Comparison of ENCODE assay signal across 8 mouse cellular contexts in genomic region chrX:13047631-13048345, GRCm38 (mm10). TPM values are rescaled to one million over a fixed set of nuclear protein-coding genes. Genes with fewer than 3 reads are reported as not detected.
DNase-seq lines count a peak whose midpoint lies in the region; ATAC-seq and TF ChIP-seq lines count a peak whose summit lies in the region.

No protein-coding gene starts in this region.

- no peaks in the 10 kb centered on the region for H3K36me3 ChIP-seq in testis, adult 2 months (ENCODE audit: control insufficient read depth, insufficient read depth, low read length)
- H3K36me3 ChIP-seq in forebrain, postnatal 0 days (ENCODE audit: insufficient read depth) = no peaks in the 10 kb centered on the region
- no peaks in the 10 kb centered on the region for H3K36me3 ChIP-seq in intestine, embryonic 15.5 days
- H3K36me3 ChIP-seq in limb, embryonic 11.5 days (ENCODE audit: control insufficient read depth, insufficient read depth, low read length) = no peaks in the 10 kb centered on the region
- H3K36me3 ChIP-seq in midbrain, embryonic 15.5 days (replicated peaks) = no peaks in the 10 kb centered on the region

- ATAC-seq in forebrain, postnatal 0 days = peak; percentile 89
- no peak for ATAC-seq in intestine, embryonic 15.5 days
- ATAC-seq in limb, embryonic 11.5 days (ENCODE audit: insufficient number of reproducible peaks, low FRiP score, low TSS enrichment, low read depth) = no peak
- ATAC-seq in midbrain, embryonic 15.5 days (replicated peaks) = peak; percentile 69

- 16% methylated on average over 14 of the region's 14 CpGs for WGBS in forebrain, postnatal 0 days
- WGBS in intestine, embryonic 15.5 days = 22% methylated on average over 14 of the region's 14 CpGs
- 24% methylated on average over 14 of the region's 14 CpGs for WGBS in limb, embryonic 11.5 days
- WGBS in midbrain, embryonic 15.5 days = 16% methylated on average over 14 of the region's 14 CpGs

- H3K4me1 ChIP-seq in testis, adult 2 months (ENCODE audit: control insufficient read depth, insufficient read depth, low read length) = peaks cover 5% of the 10 kb centered on the region
- H3K4me1 ChIP-seq in forebrain, postnatal 0 days (ENCODE audit: insufficient read depth) = 0 out of 2 replicates have a peak, but pooled peaks cover 3% of the 10 kb centered on the region
- H3K4me1 ChIP-seq in intestine, embryonic 15.5 days (replicated peaks) = no peaks in the 10 kb centered on the region
- H3K4me1 ChIP-seq in limb, embryonic 11.5 days (ENCODE audit: control insufficient read depth, insufficient read depth, low read length) = no peaks in the 10 kb centered on the region
- peaks cover 5% of the 10 kb centered on the region; the same call in 1 of the 2 replicates for H3K4me1 ChIP-seq in midbrain, embryonic 15.5 days

- no peaks in the 10 kb centered on the region for H3K27me3 ChIP-seq in testis, adult 2 months (ENCODE audit: control insufficient read depth, insufficient read depth, low read length)
- H3K27me3 ChIP-seq in forebrain, postnatal 0 days (ENCODE audit: insufficient read depth, low read length) = no peaks in the 10 kb centered on the region
- no peaks in the 10 kb centered on the region for H3K27me3 ChIP-seq in intestine, embryonic 15.5 days (replicated peaks)
- no peaks in the 10 kb centered on the region for H3K27me3 ChIP-seq in limb, embryonic 11.5 days (ENCODE audit: control insufficient read depth, insufficient read depth, low read length)
- no peaks in the 10 kb centered on the region for H3K27me3 ChIP-seq in midbrain, embryonic 15.5 days (replicated peaks)

- H3K27ac ChIP-seq in testis, adult 2 months (ENCODE audit: control insufficient read depth, insufficient read depth, low read depth, low read length) = peak overlapping the region; percentile 62
- H3K27ac ChIP-seq in forebrain, postnatal 0 days (ENCODE audit: low read depth, low read length) = peak overlapping the region; percentile 78
- H3K27ac ChIP-seq in intestine, embryonic 15.5 days = no peak overlapping the region
- no peak overlapping the region for H3K27ac ChIP-seq in limb, embryonic 11.5 days (replicated peaks; ENCODE audit: low read depth, low read length)
- peak overlapping the region; percentile 74 for H3K27ac ChIP-seq in midbrain, embryonic 15.5 days

- peak overlapping the region; percentile 42 for H3K4me2 ChIP-seq in forebrain, postnatal 0 days (ENCODE audit: low read depth)
- H3K4me2 ChIP-seq in intestine, embryonic 15.5 days (replicated peaks) = peak overlapping the region; percentile 41
- peak overlapping the region; percentile 18; the same call in 1 of the 2 replicates for H3K4me2 ChIP-seq in limb, embryonic 11.5 days (ENCODE audit: low read depth, severe bottlenecking)
- H3K4me2 ChIP-seq in midbrain, embryonic 15.5 days = peak overlapping the region; percentile 40

- peak overlapping the region; percentile 8; the same call in 1 of the 2 replicates for H3K4me3 ChIP-seq in testis, adult 2 months (ENCODE audit: control insufficient read depth, low read depth, low read length)
- H3K4me3 ChIP-seq in forebrain, postnatal 0 days (ENCODE audit: low read depth, low read length) = 0 out of 2 replicates have a peak overlapping the region, but pooled peaks have one; percentile 9
- H3K4me3 ChIP-seq in intestine, embryonic 15.5 days (replicated peaks) = no peak overlapping the region
- H3K4me3 ChIP-seq in limb, embryonic 11.5 days (ENCODE audit: low read depth, low read length) = no peak overlapping the region
- H3K4me3 ChIP-seq in midbrain, embryonic 15.5 days = 0 out of 2 replicates have a peak overlapping the region, but pooled peaks have one; percentile 9

- peak overlapping the region; percentile 33; the same call in 1 of the 2 replicates for H3K9ac ChIP-seq in forebrain, postnatal 0 days
- no peak overlapping the region for H3K9ac ChIP-seq in intestine, embryonic 15.5 days
- no peak overlapping the region for H3K9ac ChIP-seq in limb, embryonic 11.5 days (ENCODE audit: low read length)
- H3K9ac ChIP-seq in midbrain, embryonic 15.5 days = no peak overlapping the region

- no peaks in the 10 kb centered on the region for H3K9me3 ChIP-seq in forebrain, postnatal 0 days (ENCODE audit: low read length)
- no peaks in the 10 kb centered on the region for H3K9me3 ChIP-seq in intestine, embryonic 15.5 days
- H3K9me3 ChIP-seq in limb, embryonic 11.5 days (ENCODE audit: control insufficient read depth, low read length) = no peaks in the 10 kb centered on the region
- H3K9me3 ChIP-seq in midbrain, embryonic 15.5 days = no peaks in the 10 kb centered on the region

- no peak for DNase-seq in testis, postnatal 10 days (ENCODE audit: low spot score)
- peak; percentile 61 for DNase-seq in forebrain, postnatal 0 days
- DNase-seq in limb, embryonic 11.5 days (ENCODE audit: low spot score) = no peak
- DNase-seq in natural killer cell, adult 2 months (ENCODE audit: low spot score in 2 of 2) = no peak
- no peak for DNase-seq in c-Kit-positive CD71-positive TER-119-positive erythroid progenitor cells, embryonic 14.5 days (ENCODE audit: low spot score)

- no peak for TF ChIP-seq CTCF in testis, adult 2 months (IDR thresholded peaks at IDR 0.05; ENCODE audit: control insufficient read depth, insufficient read depth, insufficient replicate concordance, low read depth, low read length)
- TF ChIP-seq CTCF in forebrain, postnatal 0 days (IDR thresholded peaks at IDR 0.05; ENCODE audit: low read depth) = no peak

- no peak for TF ChIP-seq POLR2A in testis, adult 2 months (IDR thresholded peaks at IDR 0.05; ENCODE audit: control insufficient read depth, low read depth, low read length)

RNA-seq across cellular contexts. Expression of gene Usp9x, which starts 23.5 kb away (rescaled TPM):
- polyA plus RNA-seq in testis, adult 2 months (2012; rRNA removed) = 13.0 and 14.3 TPM in 2 replicates
- total RNA-seq in forebrain, postnatal 0 days (2014; rRNA removed) = 238 and 345 TPM in 2 replicates
- 15.1 and 25.7 TPM in 2 replicates for polyA plus RNA-seq in forebrain, postnatal 0 days (2015; fragmentation: Nextera tagmentation; extraction: Ambion mirVana)
- polyA plus RNA-seq in intestine, embryonic 15.5 days (2015; fragmentation: Nextera tagmentation; extraction: Ambion mirVana) = 21.3 and 21.5 TPM in 2 replicates
- polyA plus RNA-seq in limb, embryonic 11.5 days (2014; fragmentation: Nextera tagmentation; extraction: Ambion mirVana) = 50.8 and 57.5 TPM in 2 replicates
- 39.3 and 41.6 TPM in 2 replicates for polyA plus RNA-seq in midbrain, embryonic 15.5 days (2015; fragmentation: Nextera tagmentation; extraction: Ambion mirVana)

Comparison
In these comparisons a context has a peak if more than half of its experiments do, and no peak if none do; other contexts are left out.
1. H3K27ac ChIP-seq: peak in testis, adult 2 months (single experiment), forebrain, postnatal 0 days (single experiment) and midbrain, embryonic 15.5 days (single experiment); none in intestine, embryonic 15.5 days (single experiment) and limb, embryonic 11.5 days (single experiment).
2. H3K4me3 ChIP-seq: peak in testis, adult 2 months (single experiment), forebrain, postnatal 0 days (single experiment) and midbrain, embryonic 15.5 days (single experiment); none in intestine, embryonic 15.5 days (single experiment) and limb, embryonic 11.5 days (single experiment).
3. ATAC-seq: peak in forebrain, postnatal 0 days (single experiment) and midbrain, embryonic 15.5 days (single experiment); none in intestine, embryonic 15.5 days (single experiment) and limb, embryonic 11.5 days (single experiment).
4. Peak in every context shown above with its lines, with median percentiles within 50 percentile points of each other: H3K4me2 ChIP-seq.